21 mouse cellular contexts compared by ENCODE assay signal in genomic region chr3:34601116-34601515, GRCm38 (mm10). TPM values are rescaled to one million over a fixed set of nuclear protein-coding genes. Genes with fewer than 3 reads are reported as not detected.
DNase-seq lines count a peak whose midpoint lies in the region; ATAC-seq and TF ChIP-seq lines count a peak whose summit lies in the region.
"Had no signal": no experiment of that assay in that cellular context is flagged by ENCODE, and none has a peak within 500 bp of the region (broad histone marks: within the 10 kb centered on the region; RNA-seq: fewer than 3 reads in every experiment).

No protein-coding gene starts in this region.

- no peak for ATAC-seq in lung, postnatal 0 days
- no peak for ATAC-seq in Patski
- ATAC-seq: forebrain, embryonic 15.5 days; hindbrain, embryonic 16.5 days; inflammation-experienced regulatory T-cells, adult 6 months had no signal

- no peaks in the 10 kb centered on the region for H3K4me1 ChIP-seq in lung, postnatal 0 days (ENCODE audit: insufficient read depth, low read depth, low read length)
- H3K4me1 ChIP-seq: embryonic facial prominence, embryonic 12.5 days; forebrain, embryonic 15.5 days; heart, embryonic 10.5 days; hindbrain, embryonic 12.5 days had no signal

- H3K4me3 ChIP-seq in lung, postnatal 0 days (ENCODE audit: low read depth, low read length): no peak overlapping the region
- H3K4me3 ChIP-seq: embryonic facial prominence, embryonic 12.5 days; forebrain, embryonic 15.5 days; heart, embryonic 10.5 days; hindbrain, embryonic 12.5 days had no signal

- H3K27me3 ChIP-seq in lung, postnatal 0 days (replicated peaks; ENCODE audit: insufficient read depth, low read length): no peaks in the 10 kb centered on the region
- H3K27me3 ChIP-seq in Patski: peaks cover 8% of the 10 kb centered on the region
- H3K27me3 ChIP-seq: CH12.LX; embryonic facial prominence, embryonic 12.5 days; forebrain, embryonic 15.5 days; hindbrain, embryonic 12.5 days had no signal

- H3K27ac ChIP-seq in lung, postnatal 0 days (ENCODE audit: low read length): no peak overlapping the region
- H3K27ac ChIP-seq: embryonic facial prominence, embryonic 12.5 days; forebrain, embryonic 15.5 days; heart, embryonic 10.5 days; hindbrain, embryonic 12.5 days had no signal

- H3K9ac ChIP-seq in lung, postnatal 0 days (replicated peaks; ENCODE audit: low read depth): no peak overlapping the region
- H3K9ac ChIP-seq: embryonic facial prominence, embryonic 12.5 days; forebrain, embryonic 15.5 days; hindbrain, embryonic 12.5 days had no signal

- no peak for DNase-seq in lung, postnatal 0 days (ENCODE audit: low spot score)
- DNase-seq in lung, adult 18-20 months: no peak
- peak; percentile 57 for DNase-seq in ES-CJ7 (ENCODE audit: low read depth, low spot score)
- no peak for DNase-seq in Patski (ENCODE audit: low read depth, low spot score)
- no peak for DNase-seq in adipocyte (ENCODE audit: low spot score)
- no peak for DNase-seq in cerebellum, postnatal 14 days
- DNase-seq: adrenal gland, postnatal 14 days; cerebellum, adult 11 months; cerebellum, adult 8-10 months; cerebellum, postnatal 25 days; gastrocnemius, postnatal 36 days; heart, adult 11 months; heart, postnatal 10 days; heart, postnatal 4 days had no signal

- H3K9me3 ChIP-seq in lung, postnatal 0 days (ENCODE audit: low read length): no peaks in the 10 kb centered on the region
- H3K9me3 ChIP-seq: embryonic facial prominence, embryonic 12.5 days; forebrain, embryonic 15.5 days; heart, embryonic 10.5 days; hindbrain, embryonic 12.5 days had no signal

- TF ChIP-seq CTCF in lung, postnatal 0 days (IDR thresholded peaks at IDR 0.05): 0 out of 2 replicates have a peak, but pooled peaks have one; percentile 3
- peak; percentile 42 for TF ChIP-seq CTCF in Patski (IDR thresholded peaks at IDR 0.05)

- POLR2A ChIA-PET in Patski (lab: Charles Lee): interaction anchor here (0.6 kb wide), 1 partner anchor 219 kb away, joined by 3 read pairs; no protein-coding TSS in a partner anchor

- 66% methylated on average over 2 of the region's 2 CpGs for WGBS in lung, postnatal 0 days

- no peak overlapping the region for H3K4me2 ChIP-seq in lung, postnatal 0 days (replicated peaks; ENCODE audit: low read depth, low read length)
- H3K4me2 ChIP-seq: embryonic facial prominence, embryonic 12.5 days; forebrain, embryonic 15.5 days; hindbrain, embryonic 12.5 days had no signal

- CTCF ChIA-PET in Patski (lab: Charles Lee): no interaction called here

- H3K36me3 ChIP-seq in lung, postnatal 0 days (ENCODE audit: insufficient read depth, low read length): no peaks in the 10 kb centered on the region
- H3K36me3 ChIP-seq: embryonic facial prominence, embryonic 12.5 days; forebrain, embryonic 15.5 days; heart, embryonic 10.5 days; hindbrain, embryonic 12.5 days had no signal

- in situ Hi-C loops in Patski (cut with MboI; ENCODE audit: low pct_unique_long_range_greater_than_20kb): no loop called here

- TF ChIP-seq EP300 in lung, postnatal 0 days (IDR thresholded peaks at IDR 0.05): no peak

RNA-seq across cellular contexts. Expression of gene Sox2, which starts 49.1 kb away (rescaled TPM):
- polyA plus RNA-seq in lung, postnatal 0 days (2015; fragmentation: Nextera tagmentation; extraction: Ambion mirVana): 2.8 and 3.2 TPM in 2 replicates
- 0.17 TPM for polyA plus RNA-seq in Patski (2021)
- polyA plus RNA-seq: inflammation-experienced regulatory T-cells, adult 6 months had no signal
